Mouse (Mus musculus) hindbrain, postnatal 0 days (tissue): ENCODE data around the gene Pif1. TPM values are rescaled to one million over a fixed set of nuclear protein-coding genes. Genes with fewer than 3 reads are reported as not detected.

Source experiments
- ATAC-seq: fragments of 200-750 bp; cut with Nextera tagmentation; 2 replicates; pipeline ENCODE4 v1.8.0; 2017; ENCODE audit warnings: mild to moderate bottlenecking, moderate TSS enrichment, moderate library complexity
- DNase-seq: peaks from one replicate; pipeline ENCODE4 v3.0.0-alpha.2; 2015; ENCODE audit warnings: low spot score
- H3K27ac ChIP-seq: fragments of 300-500 bp; sonication (generic); 2 replicates; pipeline ENCODE4 v1.5.1; 2014; ENCODE audit warnings: mild to moderate bottlenecking
- H3K27me3 ChIP-seq: fragments of 300-500 bp; sonication (generic); 2 replicates; pipeline ENCODE4 v1.6.1; 2014; ENCODE audit warnings: low read length, mixed read lengths; ENCODE audit not compliant: insufficient read depth
- H3K36me3 ChIP-seq: fragments of 300-500 bp; sonication (generic); 2 replicates; pipeline ENCODE4 v1.6.1; 2014; ENCODE audit warnings: low read length, mixed read lengths; ENCODE audit not compliant: insufficient read depth
- H3K4me1 ChIP-seq: fragments of 300-500 bp; sonication (generic); 2 replicates; pipeline ENCODE4 v1.6.1; 2014; ENCODE audit warnings: antibody characterized with exemption, low read length, mixed read lengths; ENCODE audit not compliant: insufficient read depth
- H3K4me2 ChIP-seq: fragments of 300-500 bp; sonication (generic); 2 replicates; pipeline ENCODE4 v1.6.1; 2014; ENCODE audit warnings: low read depth, mild to moderate bottlenecking, low read length, moderate library complexity, mixed read lengths
- H3K4me3 ChIP-seq: fragments of 300-500 bp; sonication (generic); 2 replicates; pipeline ENCODE4 v1.5.1; 2014; ENCODE audit warnings: low read length
- H3K9ac ChIP-seq: fragments of 300-500 bp; sonication (generic); replicated peaks from 2 replicates; pipeline ENCODE4 v1.6.1; 2014; ENCODE audit warnings: mild to moderate bottlenecking, low read length, moderate library complexity, mixed read lengths
- H3K9me3 ChIP-seq: fragments of 300-500 bp; sonication (generic); 2 replicates; pipeline ENCODE4 v1.6.1; 2016; ENCODE audit warnings: low read length, mixed read lengths
- CTCF ChIP-seq: IDR thresholded peaks from 2 replicates; pipeline ENCODE4 v1.5.1; 2016; ENCODE audit warnings: antibody characterized with exemption, control low read depth, low read depth
- WGBS: fragments of 180-500 bp; shearing (Covaris S2); extraction: QIAGEN DNeasy Blood & Tissue Kit; methylation state at CpG from one replicate; pipeline ENCODE4 v1.1.7; 2014; 5-methylcytosine and 5-hydroxymethylcytosine counted together
- polyA plus RNA-seq: library from polyadenylated mRNA; unstranded; fragments of >200 nt; fragmentation: Nextera tagmentation; extraction: Ambion mirVana; gene quantifications from 2 replicates; pipeline ENCODE4 v1.2.1, GENCODE M21; 2015
- total RNA-seq: library from RNA; depleted of rRNA; stranded (reverse); fragments of >200 nt; gene quantifications from 2 replicates; pipeline ENCODE4 v1.2.3, GENCODE M21; 2014

Gene Pif1
- total and polyA plus RNA-seq, 2 experiments from 2014 or later: 2.4 to 15.2 TPM

- peaks cover 12% of the 10 kb centered on the region; the same call in 1 of the 2 replicates for H3K36me3 ChIP-seq
- H3K9me3 ChIP-seq: no peaks in the 10 kb centered on the region
- no peak overlapping the region for H3K9ac ChIP-seq
- 93% methylated on average over 5 of the region's 5 CpGs for WGBS
- no peak overlapping the region for H3K4me2 ChIP-seq
- DNase-seq (no peak), ATAC-seq (no peak)
- peaks cover 4% of the 10 kb centered on the region for H3K4me1 ChIP-seq
- H3K27ac ChIP-seq: no peak overlapping the region
- no peaks in the 10 kb centered on the region for H3K27me3 ChIP-seq
- no peak for TF ChIP-seq CTCF
- H3K4me3 ChIP-seq: no peak overlapping the region
Measured at GRCm38 (mm10) chr9:65556979-65557378, 30.0 kb upstream of the Pif1 start.

- no peak overlapping the region for H3K9ac ChIP-seq
- no peaks in the 10 kb centered on the region for H3K27me3 ChIP-seq
- peaks cover 12% of the 10 kb centered on the region; the same call in 1 of the 2 replicates for H3K36me3 ChIP-seq
- 92% methylated on average over 6 of the region's 6 CpGs for WGBS
- no peak overlapping the region for H3K4me2 ChIP-seq
- DNase-seq (no peak), ATAC-seq (no peak)
- no peak for TF ChIP-seq CTCF
- no peak overlapping the region for H3K4me3 ChIP-seq
- H3K9me3 ChIP-seq: no peaks in the 10 kb centered on the region
- no peak overlapping the region for H3K27ac ChIP-seq
- peaks cover 7% of the 10 kb centered on the region for H3K4me1 ChIP-seq
Measured at GRCm38 (mm10) chr9:65558806-65559205, 28.2 kb upstream of the Pif1 start.

- H3K4me2 ChIP-seq: no peak overlapping the region
- no peak overlapping the region for H3K9ac ChIP-seq
- no peaks in the 10 kb centered on the region for H3K27me3 ChIP-seq
- H3K4me3 ChIP-seq: no peak overlapping the region
- 53% methylated on average over 4 of the region's 4 CpGs for WGBS
- TF ChIP-seq CTCF: no peak
- peak overlapping the region; percentile 74; the same call in 1 of the 2 replicates for H3K27ac ChIP-seq
- H3K36me3 ChIP-seq: peaks cover 7% of the 10 kb centered on the region; the same call in 1 of the 2 replicates
- no peaks in the 10 kb centered on the region for H3K9me3 ChIP-seq
- H3K4me1 ChIP-seq: peaks cover 7% of the 10 kb centered on the region
- peak; percentile 55 for ATAC-seq
- peak; percentile 76 for DNase-seq
Measured at GRCm38 (mm10) chr9:65561016-65561415, 25.9 kb upstream of the Pif1 start.

GRCm38 (mm10) chr9:65562081-65562506, 24.9 kb upstream of the Pif1 start:
- TF ChIP-seq CTCF: no peak
- Histone ChIP-seq H3K9me3 (no peaks in the 10 kb centered on the region), H3K4me2 (0 out of 2 replicates have a peak overlapping the region, but pooled peaks have one; percentile 10), H3K36me3 (no peaks in the 10 kb centered on the region), H3K27ac (peak overlapping the region; percentile 74), H3K27me3 (no peaks in the 10 kb centered on the region), H3K4me3 (no peak overlapping the region), H3K4me1 (peaks cover 7% of the 10 kb centered on the region), H3K9ac (no peak overlapping the region; the same call in 1 of the 2 replicates)
- ATAC-seq (peak; percentile 93), DNase-seq (peak; percentile 50)
- WGBS: 27% methylated on average over 4 of the region's 4 CpGs

- 89% methylated on average over 5 of the region's 5 CpGs for WGBS
- Histone ChIP-seq H3K27me3 (no peaks in the 10 kb centered on the region), H3K4me3 (no peak overlapping the region), H3K4me2 (no peak overlapping the region), H3K27ac (no peak overlapping the region), H3K9me3 (no peaks in the 10 kb centered on the region), H3K9ac (no peak overlapping the region), H3K36me3 (no peaks in the 10 kb centered on the region), H3K4me1 (peaks cover 7% of the 10 kb centered on the region)
- TF ChIP-seq CTCF: no peak
- no peak for DNase-seq
- no peak for ATAC-seq
Measured at GRCm38 (mm10) chr9:65563073-65563472, 23.9 kb upstream of the Pif1 start.

- Histone ChIP-seq H3K27ac (no peak overlapping the region), H3K36me3 (no peaks in the 10 kb centered on the region), H3K9me3 (no peaks in the 10 kb centered on the region), H3K27me3 (no peaks in the 10 kb centered on the region), H3K4me2 (no peak overlapping the region), H3K4me1 (peaks cover 7% of the 10 kb centered on the region), H3K4me3 (no peak overlapping the region), H3K9ac (no peak overlapping the region)
- TF ChIP-seq CTCF: no peak
- ATAC-seq (no peak), DNase-seq (no peak)
- WGBS: 98% methylated on average over 2 of the region's 2 CpGs
Measured at GRCm38 (mm10) chr9:65564698-65565097, 22.3 kb upstream of the Pif1 start.

GRCm38 (mm10) chr9:65568787-65569186, 18.2 kb upstream of the Pif1 start:
- no peaks in the 10 kb centered on the region for H3K27me3 ChIP-seq
- H3K9ac ChIP-seq: no peak overlapping the region
- H3K9me3 ChIP-seq: no peaks in the 10 kb centered on the region
- ATAC-seq (no peak), DNase-seq (no peak)
- H3K36me3 ChIP-seq: no peaks in the 10 kb centered on the region
- H3K4me1 ChIP-seq: no peaks in the 10 kb centered on the region
- 92% methylated on average over 6 of the region's 6 CpGs for WGBS
- TF ChIP-seq CTCF: no peak
- H3K27ac ChIP-seq: no peak overlapping the region
- no peak overlapping the region for H3K4me2 ChIP-seq
- H3K4me3 ChIP-seq: no peak overlapping the region
